Mouse (Mus musculus): ENCODE results near the gene Tiam2. TPM values are rescaled to one million over a fixed set of nuclear protein-coding genes. Genes with fewer than 3 reads are reported as not detected.

Gene Tiam2
- polyA plus RNA-seq, 1 experiment from 2014 or later = 3.9 TPM

DNA sequence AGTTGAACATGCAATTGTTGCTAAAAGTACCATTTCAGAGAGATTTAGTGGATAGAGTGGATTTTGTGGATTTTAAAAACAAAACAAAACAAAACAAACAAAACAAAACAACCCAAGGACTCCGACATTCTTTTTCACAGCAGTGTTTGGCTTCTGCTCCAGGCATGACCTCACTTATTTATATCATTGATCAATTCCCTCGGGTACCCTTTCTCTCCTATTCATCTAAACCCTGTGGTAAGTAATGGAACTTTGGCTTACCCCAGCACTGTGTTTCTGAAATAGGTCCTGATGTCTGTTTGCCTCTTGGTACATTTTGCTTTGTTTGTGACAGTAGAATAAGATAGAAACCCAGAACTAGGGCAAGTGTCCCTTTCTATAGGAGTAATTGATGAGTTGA lies 52.2 kb downstream of the Tiam2 start:
- no peaks in the 10 kb centered on the region for H3K9me3 ChIP-seq (ENCODE audit: control insufficient read depth, low read length)
- no peaks in the 10 kb centered on the region for H3K36me3 ChIP-seq (ENCODE audit: control insufficient read depth, insufficient read depth, low read length)
- WGBS = 45% methylated on average over 2 of the region's 2 CpGs
- H3K27me3 ChIP-seq (ENCODE audit: control insufficient read depth, insufficient read depth, low read length) = no peaks in the 10 kb centered on the region
- H3K9ac ChIP-seq (ENCODE audit: low read length) = no peak overlapping the region
- peaks cover 0 to 2% of the 10 kb centered on the region in 2 experiments; a peak in 1 of 4 replicates for H3K4me1 ChIP-seq (ENCODE audit: control insufficient read depth in 2 of 2, insufficient read depth in 2 of 2, low read length in 2 of 2)
- no peak overlapping the region for H3K27ac ChIP-seq (replicated peaks in 1 of 2; ENCODE audit: control insufficient read depth in 1 of 2, insufficient read depth in 1 of 2, low read depth in 2 of 2, low read length in 2 of 2)
- no peak overlapping the region for H3K4me2 ChIP-seq (ENCODE audit: low read length)
- ATAC-seq (ENCODE audit: insufficient number of reproducible peaks, insufficient read depth, low FRiP score, low read depth) = no peak
- no peak overlapping the region for H3K4me3 ChIP-seq (ENCODE audit: control insufficient read depth in 1 of 2, insufficient read depth in 1 of 2, low read depth in 1 of 2, low read length in 2 of 2)

- no peaks in the 10 kb centered on the region for H3K27me3 ChIP-seq (ENCODE audit: control insufficient read depth, insufficient read depth, low read length)
- no peak overlapping the region for H3K4me3 ChIP-seq (ENCODE audit: control insufficient read depth in 1 of 2, insufficient read depth in 1 of 2, low read depth in 1 of 2, low read length in 2 of 2)
- H3K9me3 ChIP-seq (ENCODE audit: control insufficient read depth, low read length) = no peaks in the 10 kb centered on the region
- H3K36me3 ChIP-seq (ENCODE audit: control insufficient read depth, insufficient read depth, low read length) = no peaks in the 10 kb centered on the region
- no peak overlapping the region for H3K9ac ChIP-seq (ENCODE audit: low read length)
- peaks cover 0 to 2% of the 10 kb centered on the region in 2 experiments; a peak in 1 of 4 replicates for H3K4me1 ChIP-seq (ENCODE audit: control insufficient read depth in 2 of 2, insufficient read depth in 2 of 2, low read length in 2 of 2)
- no peak overlapping the region for H3K27ac ChIP-seq (replicated peaks in 1 of 2; ENCODE audit: control insufficient read depth in 1 of 2, insufficient read depth in 1 of 2, low read depth in 2 of 2, low read length in 2 of 2)
- ATAC-seq (ENCODE audit: insufficient number of reproducible peaks, insufficient read depth, low FRiP score, low read depth) = no peak
- 23% methylated on average over 8 of the region's 13 CpGs for WGBS
- H3K4me2 ChIP-seq (ENCODE audit: low read length) = no peak overlapping the region
These were observed 53.6 kb downstream of the Tiam2 start for GRCm38 (mm10) chr17:3379753-3380588.

DNA sequence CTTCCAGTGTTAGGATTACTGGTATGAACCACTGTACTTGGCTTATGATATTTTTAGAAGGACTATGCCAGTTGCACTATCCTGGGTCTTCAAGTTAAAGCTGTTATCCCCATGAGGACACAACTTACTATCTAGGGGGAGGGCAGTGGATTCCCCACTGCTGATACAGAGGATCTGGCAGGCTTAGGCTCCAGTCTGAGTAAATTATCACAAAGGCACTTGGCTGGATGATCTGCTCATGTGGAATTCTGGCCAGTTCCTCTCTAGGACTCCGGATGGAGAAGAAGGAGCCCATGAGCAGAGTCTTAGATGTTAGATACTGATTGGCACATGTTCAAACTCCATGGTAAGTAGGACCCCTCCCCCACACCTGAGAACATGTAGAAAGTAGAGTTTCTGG lies 59.0 kb downstream of the Tiam2 start:
- ATAC-seq (ENCODE audit: insufficient number of reproducible peaks, insufficient read depth, low FRiP score, low read depth) = no peak
- H3K4me2 ChIP-seq (ENCODE audit: low read length) = no peak overlapping the region
- no peaks in the 10 kb centered on the region for H3K36me3 ChIP-seq (ENCODE audit: control insufficient read depth, insufficient read depth, low read length)
- H3K27me3 ChIP-seq (ENCODE audit: control insufficient read depth, insufficient read depth, low read length) = no peaks in the 10 kb centered on the region
- H3K27ac ChIP-seq (replicated peaks in 1 of 2; ENCODE audit: control insufficient read depth in 1 of 2, insufficient read depth in 1 of 2, low read depth in 2 of 2, low read length in 2 of 2) = no peak overlapping the region
- peaks cover 0 to 4% of the 10 kb centered on the region in 2 experiments; a peak in 1 of 4 replicates for H3K4me1 ChIP-seq (ENCODE audit: control insufficient read depth in 2 of 2, insufficient read depth in 2 of 2, low read length in 2 of 2)
- H3K9ac ChIP-seq (ENCODE audit: low read length) = no peak overlapping the region
- WGBS = 33% methylated on average over 1 of the region's 1 CpGs
- no peak overlapping the region for H3K4me3 ChIP-seq (ENCODE audit: control insufficient read depth in 1 of 2, insufficient read depth in 1 of 2, low read depth in 1 of 2, low read length in 2 of 2)
- no peaks in the 10 kb centered on the region for H3K9me3 ChIP-seq (ENCODE audit: control insufficient read depth, low read length)

GRCm38 (mm10) chr17:3387819-3388218 lies 61.4 kb downstream of the Tiam2 start:
- H3K4me2 ChIP-seq (ENCODE audit: low read length) = no peak overlapping the region
- no peak overlapping the region for H3K9ac ChIP-seq (ENCODE audit: low read length)
- no peak overlapping the region for H3K4me3 ChIP-seq (ENCODE audit: control insufficient read depth in 1 of 2, insufficient read depth in 1 of 2, low read depth in 1 of 2, low read length in 2 of 2)
- no peak for ATAC-seq (ENCODE audit: insufficient number of reproducible peaks, insufficient read depth, low FRiP score, low read depth)
- no peaks in the 10 kb centered on the region for H3K9me3 ChIP-seq (ENCODE audit: control insufficient read depth, low read length)
- no peak overlapping the region for H3K27ac ChIP-seq (replicated peaks in 1 of 2; ENCODE audit: control insufficient read depth in 1 of 2, insufficient read depth in 1 of 2, low read depth in 2 of 2, low read length in 2 of 2)
- H3K27me3 ChIP-seq (ENCODE audit: control insufficient read depth, insufficient read depth, low read length) = no peaks in the 10 kb centered on the region
- WGBS = 57% methylated on average over 4 of the region's 4 CpGs
- peaks cover 0 to 4% of the 10 kb centered on the region in 2 experiments; a peak in 1 of 4 replicates for H3K4me1 ChIP-seq (ENCODE audit: control insufficient read depth in 2 of 2, insufficient read depth in 2 of 2, low read length in 2 of 2)
- no peaks in the 10 kb centered on the region for H3K36me3 ChIP-seq (ENCODE audit: control insufficient read depth, insufficient read depth, low read length)

DNA sequence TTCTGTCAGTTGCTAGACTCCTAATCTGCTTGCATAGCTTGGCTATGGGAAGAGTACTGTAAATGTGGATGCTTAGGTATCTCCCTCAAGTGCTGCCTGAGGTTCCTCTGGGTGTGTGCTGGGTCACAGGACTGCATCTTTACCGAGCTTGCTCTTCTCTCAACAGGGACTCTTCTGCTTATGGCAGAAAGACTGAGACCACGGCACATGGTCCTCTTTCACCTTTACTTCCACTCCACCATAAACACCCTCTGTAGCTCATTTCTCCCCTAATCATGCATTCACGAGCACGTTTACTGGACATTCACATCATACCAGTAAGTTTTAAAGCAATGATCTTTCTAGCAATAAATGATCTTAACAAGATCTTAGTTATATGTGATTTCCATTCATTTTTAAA lies 63.4 kb downstream of the Tiam2 start:
- ATAC-seq (ENCODE audit: insufficient number of reproducible peaks, insufficient read depth, low FRiP score, low read depth) = no peak
- Histone ChIP-seq H3K9me3 (ENCODE audit: control insufficient read depth, low read length) (no peaks in the 10 kb centered on the region), H3K27ac (replicated peaks in 1 of 2; ENCODE audit: control insufficient read depth in 1 of 2, insufficient read depth in 1 of 2, low read depth in 2 of 2, low read length in 2 of 2) (no peak overlapping the region), H3K4me1 (ENCODE audit: control insufficient read depth in 2 of 2, insufficient read depth in 2 of 2, low read length in 2 of 2) (peaks cover 0 to 4% of the 10 kb centered on the region in 2 experiments; a peak in 1 of 4 replicates), H3K27me3 (ENCODE audit: control insufficient read depth, insufficient read depth, low read length) (no peaks in the 10 kb centered on the region), H3K4me3 (ENCODE audit: control insufficient read depth in 1 of 2, insufficient read depth in 1 of 2, low read depth in 1 of 2, low read length in 2 of 2) (no peak overlapping the region), H3K36me3 (ENCODE audit: control insufficient read depth, insufficient read depth, low read length) (no peaks in the 10 kb centered on the region), H3K9ac (ENCODE audit: low read length) (no peak overlapping the region), H3K4me2 (ENCODE audit: low read length) (no peak overlapping the region)
- 76% methylated on average over 4 of the region's 4 CpGs for WGBS

- Histone ChIP-seq H3K27ac (replicated peaks in 1 of 2; ENCODE audit: control insufficient read depth in 1 of 2, insufficient read depth in 1 of 2, low read depth in 2 of 2, low read length in 2 of 2) (no peak overlapping the region), H3K4me2 (ENCODE audit: low read length) (no peak overlapping the region), H3K36me3 (ENCODE audit: control insufficient read depth, insufficient read depth, low read length) (no peaks in the 10 kb centered on the region), H3K9ac (ENCODE audit: low read length) (no peak overlapping the region), H3K9me3 (ENCODE audit: control insufficient read depth, low read length) (no peaks in the 10 kb centered on the region), H3K4me1 (ENCODE audit: control insufficient read depth in 2 of 2, insufficient read depth in 2 of 2, low read length in 2 of 2) (peaks cover 10 to 18% of the 10 kb centered on the region in 2 experiments), H3K4me3 (ENCODE audit: control insufficient read depth in 1 of 2, insufficient read depth in 1 of 2, low read depth in 1 of 2, low read length in 2 of 2) (no peak overlapping the region), H3K27me3 (ENCODE audit: control insufficient read depth, insufficient read depth, low read length) (no peaks in the 10 kb centered on the region)
- WGBS = 77% methylated on average over 2 of the region's 2 CpGs
- ATAC-seq (ENCODE audit: insufficient number of reproducible peaks, insufficient read depth, low FRiP score, low read depth) = no peak
These were observed 67.6 kb downstream of the Tiam2 start for GRCm38 (mm10) chr17:3393981-3394380.

DNA sequence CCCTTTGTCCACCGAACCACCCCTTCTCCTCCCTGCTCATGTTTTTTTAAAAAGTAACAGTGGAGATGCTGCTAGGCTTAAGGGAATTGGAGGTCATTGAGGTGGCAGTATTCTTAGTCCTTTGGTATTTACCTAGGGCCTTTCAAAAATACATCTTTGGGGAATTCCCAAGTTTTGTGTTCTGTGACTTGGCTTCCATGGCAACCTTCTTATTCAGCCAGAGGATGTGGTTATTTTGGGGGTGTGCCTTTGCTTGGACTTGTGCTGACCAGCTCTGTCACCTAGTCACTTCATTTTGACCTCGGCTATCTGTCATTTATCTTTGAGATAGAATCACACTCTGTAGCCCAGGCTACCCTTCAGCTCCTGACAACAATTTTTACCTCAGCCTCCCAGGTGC lies 68.6 kb downstream of the Tiam2 start:
- H3K9ac ChIP-seq (ENCODE audit: low read length) = no peak overlapping the region
- no peaks in the 10 kb centered on the region for H3K9me3 ChIP-seq (ENCODE audit: control insufficient read depth, low read length)
- ATAC-seq (ENCODE audit: insufficient number of reproducible peaks, insufficient read depth, low FRiP score, low read depth) = no peak
- WGBS = 82% methylated on average over 2 of the region's 2 CpGs
- H3K36me3 ChIP-seq (ENCODE audit: control insufficient read depth, insufficient read depth, low read length) = no peaks in the 10 kb centered on the region
- no peak overlapping the region for H3K27ac ChIP-seq (replicated peaks in 1 of 2; ENCODE audit: control insufficient read depth in 1 of 2, insufficient read depth in 1 of 2, low read depth in 2 of 2, low read length in 2 of 2)
- no peaks in the 10 kb centered on the region for H3K27me3 ChIP-seq (ENCODE audit: control insufficient read depth, insufficient read depth, low read length)
- no peak overlapping the region for H3K4me2 ChIP-seq (ENCODE audit: low read length)
- H3K4me3 ChIP-seq (ENCODE audit: control insufficient read depth in 1 of 2, insufficient read depth in 1 of 2, low read depth in 1 of 2, low read length in 2 of 2) = no peak overlapping the region
- peaks cover 10 to 18% of the 10 kb centered on the region in 2 experiments for H3K4me1 ChIP-seq (ENCODE audit: control insufficient read depth in 2 of 2, insufficient read depth in 2 of 2, low read length in 2 of 2)

Data from heart, embryonic 14.5 days (tissue).